Mouse (Mus musculus) urinary bladder, adult 2 months (tissue): ENCODE data around the gene Zfp105. TPM values are rescaled to one million over a fixed set of nuclear protein-coding genes. Genes with fewer than 3 reads are reported as not detected.
A peak's percentile ranks its signal among the peaks of the same experiment; 100 is the strongest.

ENCODE experiments used
- DNase-seq: peaks from one replicate; pipeline ENCODE4 v3.0.0; 2022; ENCODE audit warnings: low spot score
- polyA plus RNA-seq: library from polyadenylated mRNA; depleted of rRNA; stranded (reverse); fragments of >200 nt; gene quantifications from 2 replicates; pipeline ENCODE4 v1.2.3, GENCODE M21; 2012; rRNA removed

Zfp105 gene
- 6.3 and 7.1 TPM in 2 replicates for polyA plus RNA-seq

DNA sequence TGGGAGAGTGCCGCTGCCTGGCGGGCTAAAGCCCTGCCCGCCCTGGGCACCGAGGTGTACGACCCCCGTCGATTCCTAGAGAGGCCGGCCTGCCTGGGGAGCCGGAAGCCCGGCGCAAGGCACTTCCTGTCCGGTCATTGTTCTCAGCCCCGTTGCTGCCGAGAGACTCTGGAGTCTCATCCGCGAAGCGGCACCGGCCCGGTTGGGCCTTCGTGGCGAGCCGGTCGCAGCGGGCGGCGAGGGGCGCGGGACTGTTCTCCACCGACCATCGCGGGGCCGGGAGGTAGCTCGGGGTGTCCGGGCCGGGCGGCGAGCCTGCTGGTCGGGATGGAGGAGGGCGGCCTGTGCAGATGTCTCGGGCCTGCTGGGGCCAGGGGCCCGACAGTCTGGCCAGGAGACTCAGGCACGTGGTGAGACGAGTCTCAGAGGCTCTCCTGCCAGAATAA, at the start of gene Zfp105:
TSS of gene Zfp105 (plus strand) at position 137 of the 446 bp plus-strand sequence.
- DNase-seq: peak; percentile 47

DNA sequence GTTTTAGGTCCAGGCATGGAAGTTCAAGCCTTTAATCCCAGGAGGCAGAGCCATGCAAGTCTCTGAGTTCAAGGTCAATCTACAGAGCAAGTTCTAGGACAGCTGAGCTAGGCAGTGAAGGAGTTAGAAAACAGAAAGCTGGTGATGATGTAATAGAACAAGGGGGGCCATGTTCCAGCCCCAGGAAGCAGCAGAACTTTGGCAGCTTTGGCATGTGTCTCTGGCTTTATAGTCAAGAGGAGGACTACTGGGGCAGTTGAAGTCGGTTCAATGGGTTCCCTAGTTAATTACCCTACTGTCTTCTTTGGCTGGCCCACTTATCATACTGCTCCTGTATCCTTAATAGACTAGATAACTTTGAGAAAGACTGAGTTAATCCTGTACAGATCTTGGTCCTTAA, 48.2 kb upstream of the Zfp105 start:
- no peak for DNase-seq

DNA sequence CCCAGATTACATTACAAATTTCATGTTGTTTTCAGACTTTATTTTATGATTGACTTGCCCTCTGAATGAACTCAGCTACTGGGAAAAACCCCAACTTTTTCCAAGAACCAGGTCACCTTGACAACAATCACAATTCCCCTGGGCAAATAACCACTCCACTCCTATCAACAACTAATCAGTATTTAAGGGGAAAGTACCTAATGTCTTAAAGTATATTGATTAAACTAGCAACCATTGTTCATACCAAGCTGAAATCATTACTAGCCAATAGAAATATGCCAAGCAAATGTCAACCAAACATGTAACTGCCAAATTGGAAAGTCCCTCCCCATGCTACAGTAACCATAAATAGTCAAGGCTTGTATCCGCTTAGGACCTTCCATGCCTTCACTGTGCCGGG, 47.7 kb upstream of the Zfp105 start:
- no peak for DNase-seq

DNA sequence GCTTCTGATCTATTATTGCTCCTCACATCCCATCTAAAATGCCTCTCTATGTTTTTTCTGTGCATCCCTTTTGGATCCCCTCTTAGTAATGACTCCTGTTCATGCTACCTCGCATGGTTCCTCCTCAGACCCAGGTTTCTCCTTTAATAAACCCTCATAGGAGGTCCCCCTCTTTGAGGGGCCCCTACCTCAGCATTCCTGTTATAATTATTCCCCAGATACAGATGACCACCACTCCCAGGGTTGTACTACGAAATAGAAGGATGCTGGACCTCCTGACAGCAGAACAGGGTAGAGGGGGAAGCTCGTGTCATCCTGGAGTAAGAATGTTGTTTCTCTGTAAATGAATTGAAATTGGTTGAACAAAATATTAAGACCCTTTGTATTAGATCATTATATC, 37.5 kb upstream of the Zfp105 start, which contains the start of gene Zkscan7:
TSS of gene Zkscan7 (plus strand) at position 301 of the 400 bp plus-strand sequence.
- DNase-seq: no peak

DNA sequence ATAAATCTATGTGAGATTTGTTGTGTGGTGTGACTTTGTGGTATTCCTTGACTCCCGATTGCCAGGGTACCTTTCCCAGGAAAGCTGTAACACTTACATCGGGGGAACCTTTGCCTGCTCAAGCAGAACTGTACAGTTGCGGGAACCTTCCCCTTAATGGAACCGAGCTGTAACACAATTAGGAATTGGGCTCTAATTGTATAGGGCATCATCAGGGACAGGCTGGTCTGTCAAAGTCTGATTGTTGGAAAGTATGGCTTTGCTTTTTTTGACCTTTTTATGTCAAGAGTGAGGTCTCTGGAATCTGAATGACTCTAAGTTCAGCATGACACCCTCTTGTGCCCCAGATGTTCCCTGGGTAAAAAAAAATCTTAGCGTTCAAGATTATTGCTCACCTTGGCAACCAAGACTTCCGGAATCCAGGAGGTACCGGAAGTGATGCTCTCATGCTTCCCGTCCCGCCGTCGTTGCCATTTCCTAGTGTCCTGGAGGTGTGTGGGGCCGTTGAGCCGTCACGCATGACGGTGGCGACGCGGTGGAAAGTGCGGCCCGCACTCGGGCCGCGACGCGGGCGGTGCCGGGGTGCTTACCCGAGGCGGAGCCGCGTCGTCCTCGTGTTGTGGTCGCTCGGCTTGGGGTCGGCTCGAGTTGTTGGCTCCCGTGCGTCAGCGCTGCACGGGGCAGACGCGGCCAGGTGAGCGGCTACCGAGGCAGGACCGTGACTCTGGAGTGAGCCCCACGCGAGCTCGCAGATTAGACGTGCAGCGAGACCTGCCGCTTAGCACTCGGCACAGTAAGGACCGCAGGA, 36.3 kb upstream of the Zfp105 start:
- DNase-seq: peak; percentile 34

DNA sequence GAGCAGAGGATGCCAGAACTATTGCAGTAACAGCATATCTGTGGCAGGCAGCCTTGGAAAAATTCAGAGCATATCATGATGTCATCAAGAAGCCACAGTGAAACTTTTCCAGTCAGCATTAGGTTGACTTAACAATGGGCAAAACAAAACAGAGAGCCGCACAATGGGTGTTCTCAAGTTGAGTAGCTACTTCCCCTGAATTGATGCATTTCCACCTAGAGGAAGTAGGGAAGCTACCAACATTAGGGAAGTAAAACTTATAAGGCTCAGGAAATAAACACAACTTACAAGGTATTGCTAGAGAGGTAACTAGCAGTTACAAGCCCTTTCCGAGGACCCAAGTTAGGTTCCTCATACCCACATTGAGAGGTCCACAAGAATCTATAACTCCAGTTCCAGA, 21.8 kb upstream of the Zfp105 start:
- no peak for DNase-seq

DNA sequence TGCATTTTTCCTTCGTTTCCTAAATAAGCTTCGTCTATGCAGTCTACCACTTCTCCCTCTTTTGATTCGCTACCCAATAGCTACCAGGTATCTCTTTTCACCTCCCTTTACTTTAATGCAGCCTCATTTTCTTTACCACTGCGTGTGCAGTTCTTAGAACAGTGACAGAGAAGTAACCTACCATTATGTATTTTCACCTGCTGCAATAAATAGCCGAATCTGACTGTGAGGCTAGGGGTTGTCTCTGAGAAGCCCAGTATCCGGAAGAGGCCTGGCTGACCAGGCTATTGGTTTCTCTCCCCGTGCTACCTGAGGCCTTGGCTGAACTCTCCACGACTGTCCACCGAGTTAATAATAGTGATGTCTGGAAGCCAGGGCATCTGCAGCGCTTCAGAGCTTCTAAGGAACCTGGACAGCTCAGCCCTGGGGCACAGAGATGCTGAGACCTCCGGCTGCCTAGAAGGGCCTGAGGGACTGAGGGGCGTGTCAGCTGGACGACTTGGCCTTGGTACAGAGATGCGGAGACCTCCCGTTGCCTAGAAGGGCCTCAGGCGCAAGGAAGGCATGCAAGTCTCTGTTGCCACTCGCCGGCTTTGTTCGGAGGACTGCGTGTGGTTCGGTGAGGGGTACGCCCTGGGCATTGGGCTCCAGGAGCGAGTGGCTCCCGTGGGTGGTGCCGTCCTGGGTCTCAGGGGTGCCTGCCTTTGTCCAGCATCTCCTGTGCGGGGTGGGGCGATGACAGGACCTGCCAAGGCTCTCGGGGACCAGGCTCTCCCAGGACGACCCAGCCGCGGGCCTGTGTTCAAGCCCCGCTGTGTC, 19.9 kb upstream of the Zfp105 start:
- peak; percentile 32 for DNase-seq

DNA sequence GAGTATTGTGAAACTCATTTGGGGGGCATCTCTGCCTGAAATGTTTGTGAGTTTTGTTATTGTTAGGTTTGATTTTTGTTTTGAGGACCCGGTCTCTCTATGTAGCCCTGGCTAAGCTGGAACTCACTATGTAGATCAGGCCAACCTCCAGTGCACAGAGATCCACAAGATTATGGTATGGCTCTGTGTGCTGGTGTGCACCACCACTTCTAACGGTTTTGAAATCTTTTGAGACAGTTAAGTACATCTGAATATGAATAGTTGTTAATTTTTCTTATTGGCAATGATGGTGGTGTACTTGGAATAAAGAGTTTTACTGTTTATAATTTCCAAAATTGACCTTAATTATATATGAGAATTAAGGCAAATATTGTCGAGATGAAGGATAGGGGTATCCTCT, 436 bp upstream of the Zfp105 start:
- no peak for DNase-seq

DNA sequence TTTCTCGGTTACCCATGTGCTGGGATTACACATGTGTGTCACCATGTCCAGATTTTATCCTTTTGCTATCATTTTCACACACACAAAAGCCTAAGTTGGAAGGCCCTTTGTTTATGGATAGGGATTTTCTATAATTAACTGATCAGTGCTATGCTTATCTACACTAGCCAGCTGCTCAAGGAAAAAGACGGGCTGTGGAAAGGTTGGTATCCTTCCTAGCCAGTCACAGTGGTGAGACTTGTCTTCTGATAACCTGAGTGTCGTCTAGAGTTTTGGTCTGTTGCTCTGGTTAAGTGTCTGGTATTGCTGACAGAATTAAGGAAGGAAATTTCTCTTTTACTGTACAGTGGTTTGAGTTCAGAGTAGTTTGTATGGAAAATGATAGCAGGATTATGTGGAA, 6.0 kb downstream of the Zfp105 start:
- DNase-seq: no peak

DNA sequence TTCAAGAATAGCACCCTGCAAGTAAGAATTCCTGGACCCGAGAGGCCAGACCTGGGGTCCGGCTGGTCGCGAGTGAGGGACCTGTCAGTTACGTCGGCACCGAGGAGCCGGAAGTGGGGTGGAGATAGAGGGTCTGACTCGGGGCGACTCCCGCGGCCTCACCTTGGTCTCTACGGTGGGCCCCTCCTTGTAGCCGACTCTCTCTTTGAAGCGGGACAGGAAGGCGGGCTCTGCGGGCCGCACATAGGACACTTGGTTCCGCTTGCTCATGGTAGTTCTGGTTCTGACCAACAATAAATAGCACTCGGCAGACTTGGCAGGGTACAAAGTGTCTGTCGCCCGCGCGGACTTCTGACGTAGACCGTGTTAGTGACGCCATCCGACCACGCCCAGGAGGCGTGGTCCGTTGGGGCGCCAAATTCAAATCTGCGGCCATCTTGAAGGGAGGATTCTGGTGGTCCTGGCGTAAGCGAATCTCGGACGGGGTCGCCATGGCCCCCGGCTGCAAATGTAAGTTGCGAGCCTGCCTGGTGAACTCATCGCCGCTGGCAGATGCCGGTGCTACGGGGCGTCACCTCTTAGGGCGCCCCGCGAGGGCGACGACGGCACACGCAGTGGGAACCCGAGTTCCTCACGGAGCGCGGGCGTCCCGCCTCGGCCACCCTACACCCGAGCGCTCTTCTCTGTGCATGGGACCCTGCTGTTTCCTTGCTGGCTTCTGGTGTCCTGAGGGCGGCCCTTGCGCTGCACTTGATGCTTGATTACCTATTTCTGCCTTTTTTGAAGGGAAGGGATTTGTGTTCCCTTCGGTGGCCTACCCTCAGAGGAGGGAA, 28.0 kb downstream of the Zfp105 start, which contains the start of the genes 1110059G10Rik and Kif15:
TSS of gene 1110059G10Rik (minus strand) at position 358 of the 833 bp plus-strand sequence.
TSS of gene Kif15 (plus strand) at position 404 of the 833 bp plus-strand sequence.
- DNase-seq: peak; percentile 92

Other genes starting within 250 kb of the Zfp105 start
- gene Topaz1, start 175.7 kb upstream of the Zfp105 start, polyA plus RNA-seq: 0.01 TPM in 2 replicates
- 6.6 and 7.1 TPM in 2 replicates for gene Tcaim, start 117.5 kb upstream of the Zfp105 start, polyA plus RNA-seq
- gene Gm35549, start 79.0 kb upstream of the Zfp105 start, polyA plus RNA-seq: not detected in 2 replicates
- 66.7 and 67.3 TPM in 2 replicates for gene Zfp445, start 57.1 kb upstream of the Zfp105 start, polyA plus RNA-seq
- 7.7 and 9.5 TPM in 2 replicates for gene Zkscan7, start 37.4 kb upstream of the Zfp105 start, polyA plus RNA-seq
- gene 1110059G10Rik, start 27.9 kb downstream of the Zfp105 start, polyA plus RNA-seq: 18.8 and 19.4 TPM in 2 replicates
- 0.92 and 1.0 TPM in 2 replicates for gene Kif15, start 28.0 kb downstream of the Zfp105 start, polyA plus RNA-seq
- gene Tmem42, start 98.3 kb downstream of the Zfp105 start, polyA plus RNA-seq: 17.1 and 19.5 TPM in 2 replicates
- 0.22 and 0.47 TPM in 2 replicates for gene Tgm4, start 111.7 kb downstream of the Zfp105 start, polyA plus RNA-seq
- 55.8 and 62.5 TPM in 2 replicates for gene Zdhhc3, start 190.1 kb downstream of the Zfp105 start, polyA plus RNA-seq
- gene Exosc7, start 190.1 kb downstream of the Zfp105 start, polyA plus RNA-seq: 72.3 and 101 TPM in 2 replicates
- gene Clec3b, start 227.9 kb downstream of the Zfp105 start, polyA plus RNA-seq: 707 and 739 TPM in 2 replicates